Mouse (Mus musculus) testis, adult 2 months (tissue): ENCODE measurements around the gene Hist2h2aa2.

Experiments used
- CTCF ChIP-seq: fragments of 200-500 bp; IDR thresholded peaks from 2 replicates; pipeline ENCODE4 v1.5.1; 2012; ENCODE audit warnings: low read depth, mild to moderate bottlenecking, inconsistent platforms, low read length, moderate library complexity; ENCODE audit not compliant: control insufficient read depth, insufficient read depth, insufficient replicate concordance
- POLR2A ChIP-seq: fragments of 200-500 bp; IDR thresholded peaks from 2 replicates; pipeline ENCODE4 v1.6.1; 2012; ENCODE audit warnings: low read depth, mild to moderate bottlenecking, inconsistent platforms, low read length, moderate library complexity; ENCODE audit not compliant: control insufficient read depth

DNA sequence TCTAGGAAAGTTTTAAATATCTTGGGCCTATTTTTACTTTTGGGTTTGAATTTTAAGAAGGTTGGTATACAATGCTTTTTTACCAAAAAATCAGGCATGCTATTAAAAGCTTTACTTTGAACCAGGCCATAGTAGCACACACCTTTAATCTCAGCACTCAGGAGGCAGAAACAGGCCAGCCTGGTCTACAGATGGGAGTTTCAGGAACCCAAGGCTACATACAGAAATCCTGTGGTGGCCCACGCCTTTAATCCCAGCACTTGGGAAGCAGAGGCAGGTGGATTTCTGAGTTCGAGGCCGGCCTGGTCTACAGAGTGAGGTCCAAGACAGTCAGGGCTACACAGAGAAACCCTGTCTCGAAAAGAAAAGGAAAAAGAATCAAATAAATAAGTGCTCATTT is 27.5 kb upstream of the Hist2h2aa2 start:
- TF ChIP-seq POLR2A (no peak), CTCF (no peak)
